Mouse (Mus musculus): ENCODE data around the gene Pth. TPM values are rescaled to one million over a fixed set of nuclear protein-coding genes. Genes with fewer than 3 reads are reported as not detected.

Gene Pth
- 34.2 and 66.9 TPM in 2 replicates for polyA plus RNA-seq (2015; fragmentation: Nextera tagmentation; extraction: Ambion mirVana)

- DNase-seq (ENCODE audit: low spot score): no peak
Measured at GRCm38 (mm10) chr7:113388470-113388869, at the start of gene Pth. Pth (minus strand) TSS chr7:113388570.

GRCm38 (mm10) chr7:113436312-113436711, 47.9 kb upstream of the Pth start:
- DNase-seq (ENCODE audit: low spot score): no peak

DNA sequence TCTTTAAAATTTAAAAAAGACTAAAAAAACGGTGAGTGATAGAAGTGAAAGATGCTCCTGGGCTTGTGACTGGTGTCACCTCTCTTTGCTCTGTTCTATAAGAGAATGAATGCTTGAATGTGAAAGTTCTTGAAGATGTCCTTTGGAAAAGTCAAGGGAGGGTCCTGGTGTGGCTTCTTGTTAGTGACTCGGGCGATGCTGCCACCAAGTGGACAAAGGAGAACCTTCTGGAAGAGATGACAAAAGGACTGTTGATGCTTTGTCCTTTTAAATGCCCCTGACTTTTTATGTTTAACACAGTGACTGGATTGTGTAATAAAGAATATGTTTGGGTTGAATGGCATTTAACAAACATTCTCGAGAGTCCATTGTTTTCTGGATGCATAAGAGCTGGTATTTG, 45.9 kb upstream of the Pth start:
- DNase-seq (ENCODE audit: low spot score): peak; percentile 47

DNA sequence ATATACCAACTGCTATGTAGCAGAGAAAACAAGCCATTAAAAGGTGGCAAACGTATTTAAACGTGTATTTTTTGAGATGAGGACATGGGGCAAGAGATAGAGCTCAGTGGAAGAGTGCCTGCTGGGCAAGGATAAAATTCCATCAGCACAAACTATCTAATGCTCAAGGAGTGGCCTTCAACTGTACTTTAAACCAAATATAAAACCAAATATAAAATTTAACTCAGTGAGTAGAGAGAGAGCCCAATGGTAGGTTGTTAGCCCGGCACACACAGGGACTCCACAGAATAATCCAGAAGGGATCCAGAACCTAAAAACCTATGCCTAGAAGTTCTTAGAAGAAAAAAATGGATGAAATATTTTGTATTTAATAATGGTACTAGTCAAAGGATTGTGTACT, 45.1 kb upstream of the Pth start:
- no peak for DNase-seq (ENCODE audit: low spot score)

GRCm38 (mm10) chr7:113432891-113433290, 44.5 kb upstream of the Pth start:
- DNase-seq (ENCODE audit: low spot score): no peak

- DNase-seq (ENCODE audit: low spot score): no peak
Measured at GRCm38 (mm10) chr7:113420771-113421170, 32.4 kb upstream of the Pth start.

DNA sequence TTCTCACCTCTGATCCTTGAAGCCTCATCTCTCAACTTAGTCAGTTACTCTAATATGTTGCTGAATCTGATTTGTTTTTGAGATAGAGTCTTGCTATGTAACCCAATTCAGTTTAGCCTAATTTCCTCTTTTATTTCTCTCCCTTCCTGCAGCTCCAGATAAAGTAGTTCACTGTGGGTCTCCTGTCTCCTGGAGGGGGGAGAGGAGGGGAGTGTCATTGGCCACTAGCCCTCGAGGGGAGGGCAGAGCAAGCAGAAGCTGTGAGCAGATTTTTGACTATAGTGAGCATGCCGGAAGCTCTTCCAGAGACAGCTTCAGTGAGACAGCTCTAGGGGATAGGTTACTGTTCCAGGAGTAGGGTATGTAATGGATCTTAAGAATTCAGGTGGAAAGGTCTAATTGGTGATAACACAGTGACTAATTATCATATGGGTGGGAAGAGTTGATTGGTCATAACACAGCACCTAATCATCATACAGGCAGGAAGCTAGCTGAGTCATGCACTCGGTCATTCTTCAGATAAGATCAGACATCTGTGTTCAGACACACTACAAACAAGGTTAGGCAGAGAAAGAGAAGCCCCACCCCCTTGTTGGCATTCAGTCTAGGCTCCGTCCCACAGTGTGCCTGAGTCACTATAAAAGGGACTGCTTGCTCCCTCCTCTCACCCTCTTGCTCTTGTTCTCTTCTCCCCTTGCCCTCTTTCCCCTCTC, 30.9 kb upstream of the Pth start:
- DNase-seq (ENCODE audit: low spot score): peak; percentile 52

GRCm38 (mm10) chr7:113416536-113416935, 28.2 kb upstream of the Pth start:
- no peak for DNase-seq (ENCODE audit: low spot score)

DNA sequence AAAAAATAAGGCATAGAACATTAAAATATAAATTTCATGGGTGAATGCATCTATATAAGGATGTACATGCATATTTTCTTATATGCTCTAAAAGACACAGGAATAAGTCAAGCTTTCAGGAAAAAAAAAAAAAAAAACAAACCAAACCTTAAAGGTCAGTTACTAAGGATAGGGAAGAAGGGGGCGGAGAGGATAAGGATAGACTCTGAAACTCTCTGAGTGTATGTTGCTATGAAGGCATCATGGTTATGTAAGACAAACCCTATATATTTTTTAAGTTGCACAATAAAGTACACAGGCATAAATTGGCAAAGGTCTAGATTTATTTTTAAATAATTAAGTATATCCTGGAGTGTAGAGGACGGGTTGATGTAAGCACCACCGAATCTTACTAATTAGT, 26.9 kb upstream of the Pth start:
- DNase-seq (ENCODE audit: low spot score): no peak

GRCm38 (mm10) chr7:113408712-113409111, 20.3 kb upstream of the Pth start:
- DNase-seq (ENCODE audit: low spot score): no peak

GRCm38 (mm10) chr7:113398083-113398482, 9.7 kb upstream of the Pth start:
- DNase-seq (ENCODE audit: low spot score): no peak

DNA sequence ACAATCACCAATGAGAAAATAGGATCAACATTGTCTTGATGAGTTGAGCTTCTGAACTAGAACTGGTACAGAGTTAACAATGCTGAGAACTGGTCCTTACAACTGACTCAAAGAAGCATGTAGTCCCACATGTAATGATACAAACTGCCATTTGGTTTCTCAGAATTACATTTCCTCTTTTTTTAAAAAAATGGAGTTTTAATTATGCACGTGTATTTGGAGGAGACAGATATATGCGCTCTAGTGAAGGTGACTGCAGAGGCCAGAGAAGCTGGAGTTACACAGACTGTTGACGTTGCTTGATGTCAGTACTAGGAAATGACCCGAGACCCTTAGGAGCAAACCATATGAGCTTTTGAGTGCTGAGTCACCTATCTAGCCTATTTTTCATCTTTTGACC, 8.3 kb upstream of the Pth start:
- no peak for DNase-seq (ENCODE audit: low spot score)

DNA sequence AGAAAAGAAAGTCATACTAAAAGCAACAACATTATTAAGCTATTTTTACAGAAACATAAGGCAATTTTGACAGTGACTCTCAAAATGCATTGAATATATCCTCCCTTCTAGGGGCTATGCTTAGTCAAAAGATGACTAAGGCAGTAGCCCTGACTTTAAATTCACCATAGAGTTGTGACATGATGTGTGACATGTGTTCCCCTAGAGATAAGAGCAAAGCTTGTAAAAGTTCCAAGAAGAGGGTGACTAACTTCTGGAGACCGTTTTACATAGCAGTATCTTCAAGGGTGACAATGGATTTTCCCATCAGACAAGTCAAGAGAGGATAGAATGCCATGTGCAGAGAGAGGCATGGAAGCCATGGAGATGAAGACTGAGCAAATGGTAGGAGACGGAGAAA, 3.2 kb upstream of the Pth start:
- no peak for DNase-seq (ENCODE audit: low spot score)

DNA sequence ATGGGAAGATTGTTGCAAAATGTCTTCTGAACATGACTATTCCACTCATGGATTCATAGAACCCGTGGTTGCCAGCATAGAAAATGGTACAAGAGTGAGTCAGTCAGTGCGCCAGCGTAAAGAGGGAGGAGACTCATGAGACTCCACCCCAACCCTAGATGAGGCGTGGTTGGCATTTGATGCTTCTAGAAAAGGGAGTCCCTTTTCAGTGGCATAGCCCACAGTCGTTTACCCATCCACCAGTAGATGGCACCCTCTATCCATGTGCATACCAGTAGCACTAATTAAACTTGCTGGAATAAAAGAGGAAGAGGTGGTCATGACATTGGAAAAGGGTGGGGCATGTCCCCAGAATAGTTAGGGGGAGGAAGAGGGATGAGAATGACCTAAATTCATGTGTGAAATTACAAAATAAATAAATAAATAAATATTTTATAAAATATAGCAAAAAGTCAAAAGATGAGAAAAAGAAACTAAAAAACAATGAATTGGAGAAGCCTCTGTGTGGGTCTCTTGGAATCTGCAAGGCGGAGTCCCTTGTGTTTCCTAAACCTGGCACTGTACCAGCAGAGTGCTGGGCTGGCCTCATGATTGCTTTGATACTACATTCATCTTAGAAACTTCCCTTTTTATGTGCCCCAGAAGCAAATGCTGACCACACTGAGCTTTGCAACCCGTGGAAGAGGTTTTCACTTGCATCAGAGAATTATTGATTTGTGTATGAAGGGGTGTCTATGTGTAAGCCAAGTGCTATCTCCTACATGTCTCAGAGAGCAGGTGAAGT, 10.3 kb downstream of the Pth start:
- peak; percentile 88 for DNase-seq (ENCODE audit: low spot score)

DNA sequence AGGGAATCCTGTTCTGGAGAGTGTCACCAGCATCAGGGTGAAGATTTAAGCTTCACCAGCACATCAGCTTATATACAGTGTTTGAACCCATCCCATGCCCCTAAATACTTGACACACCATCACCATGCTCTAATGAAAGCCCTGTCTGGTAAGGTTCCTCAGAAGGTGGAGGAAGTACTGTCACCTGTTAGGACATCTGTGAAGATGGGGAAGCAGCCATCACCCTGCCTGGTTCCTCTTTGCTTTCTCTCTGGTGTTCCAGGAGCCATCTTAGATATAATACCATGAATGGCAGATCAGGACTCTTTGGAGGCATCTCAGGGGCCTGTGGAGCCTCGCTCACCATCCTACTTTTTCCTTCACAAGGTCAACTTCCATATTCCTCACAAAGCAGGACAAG, 15.7 kb downstream of the Pth start:
- no peak for DNase-seq (ENCODE audit: low spot score)

DNA sequence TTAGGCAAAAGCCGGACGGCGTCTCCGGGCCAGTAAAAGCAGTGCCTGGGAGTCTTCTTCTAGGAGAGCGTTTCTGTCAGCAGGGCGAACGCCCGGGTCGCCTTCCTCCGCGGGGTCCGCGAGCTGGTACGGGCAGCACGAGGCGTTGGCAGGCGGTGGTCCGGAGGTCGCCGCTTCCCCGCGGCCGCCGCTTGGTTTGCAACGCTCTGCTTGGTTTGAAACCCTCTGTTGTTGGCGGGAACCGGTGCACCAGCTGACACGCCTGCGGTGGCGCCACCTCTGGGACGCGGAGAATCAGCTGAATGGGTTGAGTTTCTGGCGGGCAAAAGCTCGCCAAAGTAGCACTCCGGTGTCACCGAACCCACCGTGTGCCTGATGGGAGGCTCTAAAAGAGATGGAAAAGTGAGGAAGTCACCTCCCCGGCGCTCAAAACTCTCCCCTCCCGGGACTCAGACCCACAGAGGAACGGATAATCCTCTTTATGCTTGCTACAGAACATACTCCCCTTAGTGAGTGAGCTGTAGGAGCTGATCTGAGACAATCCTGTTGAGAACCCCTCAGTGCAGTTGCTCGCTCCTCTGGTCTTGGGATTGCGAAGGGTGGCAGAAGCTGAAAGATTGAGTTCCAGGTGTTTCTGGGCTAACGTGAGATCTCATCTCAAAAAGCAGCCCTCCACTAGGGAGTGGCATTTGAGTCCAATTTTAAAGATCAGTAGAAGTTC, 18.6 kb downstream of the Pth start:
- peak; percentile 77 for DNase-seq (ENCODE audit: low spot score)

DNA sequence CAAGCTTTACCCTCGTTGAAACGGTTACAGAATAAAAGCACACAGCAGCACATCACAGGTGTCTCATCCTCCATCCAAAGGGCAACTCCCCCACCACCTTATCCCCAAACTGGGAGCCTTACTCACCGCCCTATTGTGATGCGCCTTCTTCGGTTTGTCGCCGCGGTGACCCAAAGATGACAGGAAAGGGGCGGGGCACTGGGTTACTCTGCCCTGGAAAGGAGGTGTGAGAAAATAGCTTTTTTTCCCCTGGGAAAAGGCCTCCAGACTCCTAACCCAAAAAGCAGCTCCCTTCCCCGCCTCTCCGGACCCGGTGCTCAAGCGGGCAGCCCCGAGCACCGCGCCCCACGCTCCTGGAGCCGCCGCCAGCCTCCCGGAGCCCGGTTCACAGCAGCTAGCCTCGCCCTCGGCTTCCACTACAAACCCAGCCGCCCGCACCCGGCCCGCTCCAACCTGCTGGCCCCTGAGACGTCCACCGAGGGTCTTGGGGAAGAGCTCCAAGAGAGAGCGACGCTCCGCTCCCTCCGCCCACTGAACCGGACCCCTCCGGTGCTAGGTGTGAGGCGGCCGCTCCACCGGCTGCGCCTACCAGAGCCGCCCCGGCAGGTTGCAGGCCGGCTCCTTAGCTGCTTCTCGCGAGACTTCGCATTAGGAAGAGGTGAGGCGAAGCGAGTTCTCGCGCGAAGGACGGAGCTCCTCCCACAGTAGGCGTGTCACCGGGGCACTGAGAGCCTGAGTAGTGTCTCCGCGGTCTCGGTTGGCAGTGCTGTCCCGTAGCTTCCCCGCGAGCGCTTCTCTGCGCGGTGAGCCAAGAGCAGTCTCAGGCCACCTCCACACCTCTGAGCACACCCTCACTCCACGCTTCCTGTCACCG, 19.4 kb downstream of the Pth start, which contains the start of gene Btbd10:
TSS of gene Btbd10 (minus strand) at position 647 of the 874 bp plus-strand sequence.
- DNase-seq (ENCODE audit: low spot score): peak; percentile 99

DNA sequence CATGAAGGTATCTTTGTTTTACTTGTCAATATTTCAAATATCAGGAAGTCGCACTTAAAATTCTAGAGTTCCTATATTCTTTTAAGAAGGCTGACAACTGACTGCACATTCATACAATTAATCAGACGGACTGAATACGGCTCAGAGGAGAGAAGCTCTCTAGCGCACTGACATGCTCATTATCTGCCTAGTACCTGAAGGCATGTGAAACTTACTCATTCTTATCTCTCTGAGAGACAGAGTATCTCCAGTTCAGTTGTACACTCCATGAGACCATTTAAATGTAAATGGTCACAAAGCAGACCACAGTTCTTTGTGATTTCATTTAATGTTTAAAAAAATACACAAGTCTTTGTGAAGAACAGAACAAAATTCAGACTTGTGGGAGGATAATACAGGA, 20.9 kb downstream of the Pth start:
- DNase-seq (ENCODE audit: low spot score): no peak

DNA sequence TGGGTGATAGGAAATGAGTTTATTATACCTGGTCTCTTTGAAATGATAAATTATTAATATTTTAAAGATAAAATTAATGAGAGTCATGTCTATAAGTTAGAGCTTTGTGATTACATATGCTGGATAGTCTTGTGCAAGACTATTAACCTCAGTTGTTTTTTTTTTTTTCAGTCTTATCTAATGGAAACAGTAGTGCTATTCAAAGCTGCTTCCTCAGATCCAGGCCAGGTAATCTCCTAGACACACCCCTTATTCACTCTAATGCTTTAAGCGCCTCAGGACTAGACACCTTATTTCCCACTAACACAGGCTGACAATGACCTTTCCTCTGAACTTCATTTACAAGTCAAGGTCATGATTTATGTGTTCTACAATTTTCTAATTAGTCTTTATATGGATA, 39.3 kb downstream of the Pth start:
- no peak for DNase-seq (ENCODE audit: low spot score)

GRCm38 (mm10) chr7:113347694-113348093, 40.7 kb downstream of the Pth start:
- DNase-seq (ENCODE audit: low spot score): no peak

GRCm38 (mm10) chr7:113347271-113347670, 41.1 kb downstream of the Pth start:
- DNase-seq (ENCODE audit: low spot score): no peak

Data from thymus, postnatal 0 days (tissue).